Mouse (Mus musculus) kidney, adult 8-10 months (tissue): ENCODE measurements at regions not wholly inside any gene's neighbourhood (a gene's known extent, or its start where the extent isn't known, plus 50 kb on each side); places are given as distances from the start of the nearest gene placed in this dataset.

Source experiments
- DNase-seq, 2 experiments: peaks; one replicate each; pipeline ENCODE4 v3.0.0; 2022

GRCm38 (mm10) chr5:42636162-42636823, 568.5 kb downstream of the Gm16223 start:
- DNase-seq = no peak

- DNase-seq = no peak
Observed at GRCm38 (mm10) chr5:42656460-42656859, 576.5 kb upstream of the Cpeb2 start.

- DNase-seq = no peak
Observed at GRCm38 (mm10) chr5:42659994-42660393, 573.0 kb upstream of the Cpeb2 start.

GRCm38 (mm10) chr5:42679617-42680016, 553.4 kb upstream of the Cpeb2 start:
- no peak for DNase-seq

DNA sequence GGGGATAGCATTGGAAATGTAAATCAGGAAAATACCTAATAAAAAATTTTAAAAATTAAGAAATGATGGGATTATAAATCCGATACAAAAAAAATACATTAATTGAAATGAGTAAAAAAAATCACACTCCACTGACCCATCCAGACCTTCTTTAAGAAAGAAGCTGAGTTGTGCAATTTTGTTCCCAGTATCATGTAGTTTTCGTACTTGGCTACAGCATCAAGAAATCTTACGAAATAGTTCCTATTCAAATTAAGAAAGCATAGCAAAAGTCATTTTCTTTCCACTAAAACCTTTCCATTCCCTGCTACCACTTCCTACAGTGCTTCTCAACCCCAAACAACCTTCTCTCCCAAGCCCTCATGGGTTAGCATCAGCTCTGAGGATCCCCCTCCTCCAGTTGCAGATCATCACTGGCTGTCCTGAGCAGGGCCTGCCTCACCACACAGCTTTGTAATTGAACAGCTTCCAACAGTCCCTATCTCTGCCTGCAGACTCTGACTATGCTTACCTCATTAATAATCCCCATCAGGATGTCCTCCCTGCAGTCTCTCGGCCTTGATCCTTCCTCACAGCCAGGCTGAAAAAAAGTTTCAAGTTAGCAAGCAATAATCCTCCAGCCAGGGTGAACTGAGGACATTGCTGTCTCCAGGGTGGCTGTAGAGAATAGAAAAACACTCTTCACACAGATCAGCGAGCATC, 547.5 kb upstream of the Cpeb2 start:
- DNase-seq = no peak

DNA sequence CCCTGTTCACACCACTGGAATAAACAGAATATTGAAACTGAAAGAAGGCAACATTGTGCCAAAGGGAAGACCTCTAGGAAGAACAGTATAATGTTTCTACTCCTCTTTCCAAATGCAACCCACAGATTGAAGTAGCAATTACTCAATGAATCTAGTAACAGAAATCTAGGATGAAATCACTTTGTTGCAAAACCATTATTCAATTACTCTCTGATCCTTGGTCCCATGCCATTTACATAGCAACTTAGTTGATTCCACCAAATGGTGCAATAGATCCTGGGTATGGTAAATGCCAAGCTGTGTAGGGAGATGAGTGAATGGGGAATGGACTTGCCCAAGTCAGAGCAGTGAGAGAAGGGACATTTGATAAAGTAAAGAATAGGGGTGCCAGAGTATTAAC, 545.8 kb upstream of the Cpeb2 start:
- DNase-seq = no peak
